Mouse (Mus musculus) liver, embryonic 12.5 days (tissue): ENCODE measurements around the gene Plekha5. TPM values are rescaled to one million over a fixed set of nuclear protein-coding genes. Genes with fewer than 3 reads are reported as not detected.

Source experiments
- ATAC-seq: fragments of 200-750 bp; cut with Nextera tagmentation; 2 replicates; pipeline ENCODE4 v1.8.0; 2017; ENCODE audit warnings: moderate number of reproducible peaks, mild to moderate bottlenecking, moderate library complexity
- H3K27ac ChIP-seq: fragments of 300-500 bp; sonication (generic); 2 replicates; pipeline ENCODE4 v1.5.1; 2016; ENCODE audit warnings: mild to moderate bottlenecking
- H3K27me3 ChIP-seq: fragments of 300-500 bp; sonication (generic); replicated peaks from 2 replicates; pipeline ENCODE4 v1.6.1; 2016; ENCODE audit warnings: mild to moderate bottlenecking, moderate library complexity
- H3K36me3 ChIP-seq: fragments of 300-500 bp; sonication (generic); 2 replicates; pipeline ENCODE4 v1.6.1; 2016; ENCODE audit warnings: mild to moderate bottlenecking, moderate library complexity
- H3K4me1 ChIP-seq: fragments of 300-500 bp; sonication (generic); 2 replicates; pipeline ENCODE4 v1.6.1; 2016
- H3K4me2 ChIP-seq: fragments of 300-500 bp; sonication (generic); 2 replicates; pipeline ENCODE4 v1.6.1; 2016; ENCODE audit warnings: mild to moderate bottlenecking, moderate library complexity
- H3K4me3 ChIP-seq: fragments of 300-500 bp; sonication (generic); 2 replicates; pipeline ENCODE4 v1.5.1; 2016; ENCODE audit warnings: mild to moderate bottlenecking, moderate library complexity
- H3K9ac ChIP-seq: fragments of 300-500 bp; sonication (generic); 2 replicates; pipeline ENCODE4 v1.6.1; 2016; ENCODE audit warnings: mild to moderate bottlenecking, moderate library complexity
- H3K9me3 ChIP-seq: fragments of 300-500 bp; sonication (generic); replicated peaks from 2 replicates; pipeline ENCODE4 v1.6.1; 2016; ENCODE audit warnings: mild to moderate bottlenecking, moderate library complexity
- WGBS: fragments of 180-500 bp; shearing (Covaris S2); methylation state at CpG from one replicate; pipeline ENCODE4 v1.1.7; 2016; ENCODE audit not compliant: insufficient replicate concordance; 5-methylcytosine and 5-hydroxymethylcytosine counted together
- polyA plus RNA-seq: library from polyadenylated mRNA; unstranded; fragments of >200 nt; fragmentation: Nextera tagmentation; extraction: Ambion mirVana; gene quantifications from 2 replicates; pipeline ENCODE4 v1.2.1, GENCODE M21; 2016

The Plekha5 gene
- polyA plus RNA-seq, 1 experiment from 2014 or later, result 12.4 TPM

- no peak; the same call in 1 of the 2 replicates for ATAC-seq
- WGBS, result 76% methylated on average over 8 of the region's 8 CpGs
Measured at GRCm38 (mm10) chr6:140546095-140546494, 122.2 kb downstream of the Plekha5 start.

GRCm38 (mm10) chr6:140546648-140547201 lies 122.9 kb downstream of the Plekha5 start:
- H3K27me3 ChIP-seq, result no peaks in the 10 kb centered on the region
- H3K9me3 ChIP-seq, result no peaks in the 10 kb centered on the region
- H3K4me2 ChIP-seq, result no peak overlapping the region
- ATAC-seq, result peak; percentile 39; the same call in 1 of the 2 replicates
- H3K36me3 ChIP-seq, result peaks cover 18% of the 10 kb centered on the region
- peak overlapping the region; percentile 54 for H3K27ac ChIP-seq
- peaks cover 11% of the 10 kb centered on the region for H3K4me1 ChIP-seq
- no peak overlapping the region for H3K9ac ChIP-seq
- 64% methylated on average over 12 of the region's 12 CpGs for WGBS
- H3K4me3 ChIP-seq, result no peak overlapping the region

More at GRCm38 (mm10) chr6:140546095-140546494, 122.2 kb downstream of the Plekha5 start:
- Histone ChIP-seq H3K9ac (no peak overlapping the region), H3K4me3 (no peak overlapping the region), H3K27me3 (no peaks in the 10 kb centered on the region), H3K4me1 (peaks cover 11% of the 10 kb centered on the region), H3K27ac (peak overlapping the region; percentile 54; the same call in 1 of the 2 replicates), H3K9me3 (no peaks in the 10 kb centered on the region), H3K36me3 (peaks cover 18% of the 10 kb centered on the region), H3K4me2 (no peak overlapping the region)

- H3K4me2 ChIP-seq, result no peak overlapping the region
- 0 out of 2 replicates have a peak, but pooled peaks have one; percentile 3 for ATAC-seq
- 66% methylated on average over 11 of the region's 11 CpGs for WGBS
- no peak overlapping the region for H3K9ac ChIP-seq
- no peaks in the 10 kb centered on the region for H3K27me3 ChIP-seq
- peaks cover 11% of the 10 kb centered on the region for H3K4me1 ChIP-seq
- peak overlapping the region; percentile 32 for H3K27ac ChIP-seq
- peaks cover 18% of the 10 kb centered on the region for H3K36me3 ChIP-seq
- H3K4me3 ChIP-seq, result no peak overlapping the region
- no peaks in the 10 kb centered on the region for H3K9me3 ChIP-seq
Measured at GRCm38 (mm10) chr6:140547203-140547944, 123.5 kb downstream of the Plekha5 start.

GRCm38 (mm10) chr6:140548082-140548769 lies 124.4 kb downstream of the Plekha5 start:
- peak; percentile 63; the same call in 1 of the 2 replicates for ATAC-seq
- WGBS, result 45% methylated on average over 5 of the region's 5 CpGs
- no peak overlapping the region for H3K4me2 ChIP-seq

GRCm38 (mm10) chr6:140550741-140551140 lies 126.9 kb downstream of the Plekha5 start:
- no peak for ATAC-seq
- Histone ChIP-seq H3K9ac (no peak overlapping the region), H3K27ac (no peak overlapping the region), H3K36me3 (peaks cover 15% of the 10 kb centered on the region), H3K4me1 (peaks cover 11% of the 10 kb centered on the region), H3K9me3 (no peaks in the 10 kb centered on the region), H3K27me3 (no peaks in the 10 kb centered on the region), H3K4me2 (no peak overlapping the region), H3K4me3 (no peak overlapping the region)
- WGBS, result 89% methylated on average over 13 of the region's 13 CpGs

More at GRCm38 (mm10) chr6:140548082-140548769, 124.4 kb downstream of the Plekha5 start:
- Histone ChIP-seq H3K27me3 (no peaks in the 10 kb centered on the region), H3K4me1 (peaks cover 11% of the 10 kb centered on the region), H3K9me3 (no peaks in the 10 kb centered on the region), H3K4me3 (no peak overlapping the region), H3K36me3 (peaks cover 24% of the 10 kb centered on the region), H3K9ac (no peak overlapping the region), H3K27ac (no peak overlapping the region)

GRCm38 (mm10) chr6:140554261-140554660 lies 130.4 kb downstream of the Plekha5 start:
- H3K36me3 ChIP-seq, result peaks cover 14% of the 10 kb centered on the region
- no peak overlapping the region for H3K4me2 ChIP-seq
- no peak overlapping the region for H3K4me3 ChIP-seq
- ATAC-seq, result no peak
- no peak overlapping the region for H3K9ac ChIP-seq
- H3K27me3 ChIP-seq, result no peaks in the 10 kb centered on the region
- WGBS, result 67% methylated on average over 4 of the region's 4 CpGs
- H3K4me1 ChIP-seq, result no peaks in the 10 kb centered on the region
- no peaks in the 10 kb centered on the region for H3K9me3 ChIP-seq
- H3K27ac ChIP-seq, result no peak overlapping the region

GRCm38 (mm10) chr6:140559411-140559810 lies 135.6 kb downstream of the Plekha5 start:
- Histone ChIP-seq H3K4me1 (peaks cover 9% of the 10 kb centered on the region), H3K4me2 (no peak overlapping the region), H3K27ac (no peak overlapping the region), H3K4me3 (no peak overlapping the region), H3K27me3 (no peaks in the 10 kb centered on the region), H3K36me3 (0 out of 2 replicates have a peak, but pooled peaks cover 4% of the 10 kb centered on the region), H3K9ac (no peak overlapping the region), H3K9me3 (no peaks in the 10 kb centered on the region)
- WGBS, result 71% methylated on average over 6 of the region's 6 CpGs
- ATAC-seq, result no peak

GRCm38 (mm10) chr6:140561151-140561916 lies 137.5 kb downstream of the Plekha5 start:
- WGBS, result 71% methylated on average over 9 of the region's 9 CpGs
- H3K27me3 ChIP-seq, result no peaks in the 10 kb centered on the region
- no peak overlapping the region for H3K4me3 ChIP-seq
- H3K27ac ChIP-seq, result no peak overlapping the region
- no peak overlapping the region for H3K4me2 ChIP-seq
- H3K9ac ChIP-seq, result no peak overlapping the region
- H3K36me3 ChIP-seq, result 0 out of 2 replicates have a peak, but pooled peaks cover 4% of the 10 kb centered on the region
- ATAC-seq, result no peak
- H3K4me1 ChIP-seq, result peaks cover 9% of the 10 kb centered on the region
- H3K9me3 ChIP-seq, result no peaks in the 10 kb centered on the region

GRCm38 (mm10) chr6:140561917-140562590 lies 138.2 kb downstream of the Plekha5 start:
- H3K4me3 ChIP-seq, result no peak overlapping the region
- 0 out of 2 replicates have a peak, but pooled peaks cover 4% of the 10 kb centered on the region for H3K36me3 ChIP-seq
- H3K9ac ChIP-seq, result no peak overlapping the region
- H3K27me3 ChIP-seq, result no peaks in the 10 kb centered on the region
- no peaks in the 10 kb centered on the region for H3K9me3 ChIP-seq
- no peak overlapping the region for H3K4me2 ChIP-seq
- WGBS, result 68% methylated on average over 9 of the region's 9 CpGs
- no peak for ATAC-seq
- peaks cover 9% of the 10 kb centered on the region for H3K4me1 ChIP-seq
- H3K27ac ChIP-seq, result no peak overlapping the region

- Histone ChIP-seq H3K4me3 (no peak overlapping the region), H3K36me3 (peaks cover 18% of the 10 kb centered on the region), H3K4me1 (no peaks in the 10 kb centered on the region), H3K9ac (no peak overlapping the region), H3K27ac (no peak overlapping the region), H3K9me3 (no peaks in the 10 kb centered on the region), H3K27me3 (no peaks in the 10 kb centered on the region), H3K4me2 (no peak overlapping the region)
- no peak for ATAC-seq
- WGBS, result 84% methylated on average over 2 of the region's 2 CpGs
Measured at GRCm38 (mm10) chr6:140567199-140567598, 143.3 kb downstream of the Plekha5 start.

GRCm38 (mm10) chr6:140567897-140568296 lies 144.0 kb downstream of the Plekha5 start:
- H3K27me3 ChIP-seq, result no peaks in the 10 kb centered on the region
- WGBS, result 57% methylated on average over 2 of the region's 2 CpGs
- no peaks in the 10 kb centered on the region for H3K4me1 ChIP-seq
- H3K4me2 ChIP-seq, result no peak overlapping the region
- no peak overlapping the region for H3K9ac ChIP-seq
- H3K27ac ChIP-seq, result no peak overlapping the region
- H3K9me3 ChIP-seq, result no peaks in the 10 kb centered on the region
- no peak overlapping the region for H3K4me3 ChIP-seq
- H3K36me3 ChIP-seq, result peaks cover 22% of the 10 kb centered on the region
- no peak for ATAC-seq
